Mouse (Mus musculus) B cell, adult 2 months (primary cell): Measurements from ENCODE around the gene Plxnd1.

ENCODE experiments used
- DNase-seq, 2 experiments: peaks; one replicate each; pipeline ENCODE4 v3.0.0; 2022

The Plxnd1 gene

GRCm38 (mm10) chr6:115994877-115995520 is at the start of gene Plxnd1:
TSS of gene Plxnd1 (minus strand) at chr6:115995005.
- DNase-seq: peak; percentile 93 to 94

GRCm38 (mm10) chr6:116044039-116044438 is 49.2 kb upstream of the Plxnd1 start:
- DNase-seq: no peak

- DNase-seq: no peak
These were observed 43.4 kb upstream of the Plxnd1 start for GRCm38 (mm10) chr6:116038222-116038621.

GRCm38 (mm10) chr6:116037281-116037831 is 42.6 kb upstream of the Plxnd1 start:
- no peak for DNase-seq

GRCm38 (mm10) chr6:116036555-116036954 is 41.8 kb upstream of the Plxnd1 start:
- DNase-seq: no peak

GRCm38 (mm10) chr6:116031052-116031451 is 36.2 kb upstream of the Plxnd1 start:
- DNase-seq: no peak

GRCm38 (mm10) chr6:116024666-116025065 is 29.9 kb upstream of the Plxnd1 start:
- no peak for DNase-seq

GRCm38 (mm10) chr6:116021961-116022485 is 27.2 kb upstream of the Plxnd1 start:
- DNase-seq: no peak

- DNase-seq: no peak
These were observed 21.1 kb upstream of the Plxnd1 start for GRCm38 (mm10) chr6:116015902-116016301.

- no peak for DNase-seq
These were observed 19.3 kb upstream of the Plxnd1 start for GRCm38 (mm10) chr6:116014111-116014510.

- no peak for DNase-seq
These were observed 18.9 kb upstream of the Plxnd1 start for GRCm38 (mm10) chr6:116013687-116014086.

- DNase-seq: peak; percentile 82 to 83
These were observed 15.7 kb upstream of the Plxnd1 start for GRCm38 (mm10) chr6:116010541-116010940.

- DNase-seq: no peak
These were observed 14.6 kb upstream of the Plxnd1 start for GRCm38 (mm10) chr6:116009426-116009825.

GRCm38 (mm10) chr6:116007561-116008173 is 12.9 kb upstream of the Plxnd1 start:
- DNase-seq: peak; percentile 73 to 74

GRCm38 (mm10) chr6:116006731-116007130 is 11.9 kb upstream of the Plxnd1 start:
- DNase-seq: no peak

- DNase-seq: no peak
These were observed 11.1 kb upstream of the Plxnd1 start for GRCm38 (mm10) chr6:116005959-116006288.

GRCm38 (mm10) chr6:116005275-116005958 is 10.6 kb upstream of the Plxnd1 start:
- no peak for DNase-seq

GRCm38 (mm10) chr6:116004716-116005115 is 9.9 kb upstream of the Plxnd1 start:
- DNase-seq: no peak

GRCm38 (mm10) chr6:116004069-116004468 is 9.3 kb upstream of the Plxnd1 start:
- DNase-seq: no peak

GRCm38 (mm10) chr6:116003516-116003915 is 8.7 kb upstream of the Plxnd1 start:
- peak; percentile 31 to 33 for DNase-seq

GRCm38 (mm10) chr6:116002311-116003104 is 7.7 kb upstream of the Plxnd1 start:
- no peak for DNase-seq

- DNase-seq: no peak
These were observed 6.0 kb upstream of the Plxnd1 start for GRCm38 (mm10) chr6:116000851-116001250.

GRCm38 (mm10) chr6:115999227-115999626 is 4.4 kb upstream of the Plxnd1 start:
- no peak for DNase-seq
